In genomic region chr5:30738127-30738828, GRCm38 (mm10) we compare ENCODE assay signal across 9 mouse cellular contexts. TPM values are rescaled to one million over a fixed set of nuclear protein-coding genes. Genes with fewer than 3 reads are reported as not detected.
DNase-seq lines count a peak whose midpoint lies in the region; ATAC-seq and TF ChIP-seq lines count a peak whose summit lies in the region.
"Had no signal": no experiment of that assay in that cellular context is flagged by ENCODE, and none has a peak within 500 bp of the region (broad histone marks: within the 10 kb centered on the region; RNA-seq: fewer than 3 reads in every experiment).

No protein-coding gene starts in this region.

- H3K27ac ChIP-seq in forebrain, postnatal 0 days (ENCODE audit: low read depth, low read length) = peak overlapping the region; percentile 81
- H3K27ac ChIP-seq in midbrain, embryonic 15.5 days = peak overlapping the region; percentile 46

- H3K9ac ChIP-seq in forebrain, postnatal 0 days = 0 out of 2 replicates have a peak overlapping the region, but pooled peaks have one; percentile 14
- H3K9ac ChIP-seq in midbrain, embryonic 15.5 days = no peak overlapping the region

- peaks cover 16% of the 10 kb centered on the region; the same call in 1 of the 2 replicates for H3K36me3 ChIP-seq in forebrain, postnatal 0 days (ENCODE audit: insufficient read depth)
- H3K36me3 ChIP-seq in midbrain, embryonic 15.5 days (replicated peaks) = 0 out of 2 replicates have a peak, but pooled peaks cover under 1% of the 10 kb centered on the region

- H3K4me3 ChIP-seq in forebrain, postnatal 0 days (ENCODE audit: low read depth, low read length) = no peak overlapping the region
- no peak overlapping the region for H3K4me3 ChIP-seq in midbrain, embryonic 15.5 days

- peak overlapping the region; percentile 26 for H3K4me2 ChIP-seq in forebrain, postnatal 0 days (ENCODE audit: low read depth)
- peak overlapping the region; percentile 7 for H3K4me2 ChIP-seq in midbrain, embryonic 15.5 days

- peaks cover 20% of the 10 kb centered on the region; the same call in 1 of the 2 replicates for H3K4me1 ChIP-seq in forebrain, postnatal 0 days (ENCODE audit: insufficient read depth)
- peaks cover 38% of the 10 kb centered on the region for H3K4me1 ChIP-seq in midbrain, embryonic 15.5 days

- WGBS in forebrain, postnatal 0 days = 15% methylated on average over 10 of the region's 10 CpGs
- WGBS in midbrain, embryonic 15.5 days = 33% methylated on average over 10 of the region's 10 CpGs

- ATAC-seq in forebrain, postnatal 0 days = peak; percentile 80
- 0 out of 2 replicates have a peak, but pooled peaks have one; percentile 27 for ATAC-seq in midbrain, embryonic 15.5 days (replicated peaks)

- H3K27me3 ChIP-seq in forebrain, postnatal 0 days (ENCODE audit: insufficient read depth, low read length) = no peaks in the 10 kb centered on the region
- H3K27me3 ChIP-seq in midbrain, embryonic 15.5 days (replicated peaks) = no peaks in the 10 kb centered on the region

- DNase-seq in heart, adult 18-20 months = peak; percentile 6 to 11
- DNase-seq in heart, adult 9 months (ENCODE audit: low spot score in 2 of 2) = no peak
- DNase-seq in ZHBTc4 (ENCODE audit: low read depth, low spot score) = peak; percentile 35
- DNase-seq in forebrain, postnatal 0 days = peak; percentile 69
- no peak for DNase-seq in kidney, adult 18-20 months
- no peak for DNase-seq in layer of hippocampus, postnatal 10 days (ENCODE audit: low spot score in 2 of 2)
- DNase-seq in layer of hippocampus, postnatal 25 days (ENCODE audit: extremely low spot score in 1 of 2, low spot score in 1 of 2) = no peak

- no peak for TF ChIP-seq CTCF in forebrain, postnatal 0 days (IDR thresholded peaks at IDR 0.05; ENCODE audit: low read depth)

- H3K9me3 ChIP-seq in forebrain, postnatal 0 days (ENCODE audit: low read length) = no peaks in the 10 kb centered on the region
- no peaks in the 10 kb centered on the region for H3K9me3 ChIP-seq in midbrain, embryonic 15.5 days

RNA-seq across cellular contexts. Expression of gene Dpysl5, which starts 26.9 kb away (rescaled TPM):
- total RNA-seq in heart, adult 18-20 months (2021) = under 1 TPM; 0.72 to 0.82 TPM
- 274 and 315 TPM in 2 replicates for total RNA-seq in forebrain, postnatal 0 days (2014; rRNA removed)
- 272 and 290 TPM in 2 replicates for polyA plus RNA-seq in forebrain, postnatal 0 days (2015; fragmentation: Nextera tagmentation; extraction: Ambion mirVana)
- polyA plus RNA-seq in midbrain, embryonic 15.5 days (2015; fragmentation: Nextera tagmentation; extraction: Ambion mirVana) = 280 and 293 TPM in 2 replicates
- 100 to 1,000 TPM; 321 to 327 TPM for total RNA-seq in layer of hippocampus, postnatal 10 days (2021)
- 10 to 100 TPM; 40.5 to 46.6 TPM for total RNA-seq in layer of hippocampus, postnatal 25 days (2021)
- total RNA-seq: MEL had no signal

Comparison
In these comparisons a context has a peak if more than half of its experiments do, and no peak if none do; other contexts are left out.
1. DNase-seq: peak in heart, adult 18-20 months (2 of 2), ZHBTc4 (single experiment) and forebrain, postnatal 0 days (single experiment); none in heart, adult 9 months (0 of 2), kidney, adult 18-20 months (single experiment), layer of hippocampus, postnatal 10 days (0 of 2) and layer of hippocampus, postnatal 25 days (0 of 2).
2. RNA of gene Dpysl5, which starts 26.9 kb away (total RNA-seq): 321 to 327 TPM in layer of hippocampus, postnatal 10 days, 274 to 315 TPM in forebrain, postnatal 0 days and 40.5 to 46.6 TPM in layer of hippocampus, postnatal 25 days; 0.72 to 0.82 TPM in heart, adult 18-20 months; every median in the first group is over 10 times any median in the second.